In genomic region chr8:116243493-116243892, GRCm38 (mm10) we compare ENCODE assay signal across 21 mouse cellular contexts.
DNase-seq lines count a peak whose midpoint lies in the region; ATAC-seq and TF ChIP-seq lines count a peak whose summit lies in the region.
"Had no signal": no experiment of that assay in that cellular context is flagged by ENCODE, and none has a peak within 500 bp of the region (broad histone marks: within the 10 kb centered on the region; RNA-seq: fewer than 3 reads in every experiment).

No protein-coding gene starts in this region.

- peak; percentile 20 for DNase-seq in hindbrain, embryonic 11.5 days (ENCODE audit: low spot score)
- DNase-seq in hindbrain, embryonic 14.5 days (ENCODE audit: low spot score), result no peak
- DNase-seq in midbrain, postnatal 0 days (ENCODE audit: low spot score), result peak; percentile 4
- no peak for DNase-seq in midbrain, embryonic 10.5 days (ENCODE audit: low spot score)
- no peak for DNase-seq in limb, embryonic 10.5 days (ENCODE audit: low spot score)
- peak; percentile 14 for DNase-seq in retina, postnatal 1 day
- no peak for DNase-seq in lung, postnatal 0 days (ENCODE audit: low spot score)
- DNase-seq: adrenal gland, postnatal 25 days; cerebellum, adult 11 months; cerebellum, adult 9-11 months; gastrocnemius, postnatal 36 days; kidney, adult 9 months; layer of hippocampus, adult 9-11 months; lung, postnatal 4 days; right cerebral cortex, postnatal 4 days; thymus, postnatal 25 days had no signal

- 0 out of 2 replicates have a peak overlapping the region, but pooled peaks have one; percentile 6 for H3K27ac ChIP-seq in hindbrain, embryonic 11.5 days (ENCODE audit: low read depth, low read length)
- no peak overlapping the region for H3K27ac ChIP-seq in hindbrain, embryonic 14.5 days
- H3K27ac ChIP-seq in midbrain, postnatal 0 days (ENCODE audit: low read depth, low read length), result no peak overlapping the region
- no peak overlapping the region for H3K27ac ChIP-seq in midbrain, embryonic 10.5 days (replicated peaks)
- peak overlapping the region; percentile 56 for H3K27ac ChIP-seq in limb, embryonic 10.5 days
- no peak overlapping the region for H3K27ac ChIP-seq in lung, postnatal 0 days (ENCODE audit: low read length)
- H3K27ac ChIP-seq: limb, embryonic 15.5 days; liver, embryonic 14.5 days; lung, embryonic 15.5 days had no signal

- ATAC-seq in hindbrain, embryonic 11.5 days (ENCODE audit: low FRiP score), result 0 out of 2 replicates have a peak, but pooled peaks have one; percentile 49
- no peak; the same call in 1 of the 2 replicates for ATAC-seq in hindbrain, embryonic 14.5 days (ENCODE audit: low FRiP score)
- ATAC-seq in midbrain, postnatal 0 days (ENCODE audit: low FRiP score), result no peak
- ATAC-seq in lung, postnatal 0 days, result no peak
- ATAC-seq: intestine, embryonic 16.5 days had no signal

- H3K4me3 ChIP-seq in hindbrain, embryonic 11.5 days (ENCODE audit: low read depth, low read length), result no peak overlapping the region
- no peak overlapping the region for H3K4me3 ChIP-seq in hindbrain, embryonic 14.5 days (replicated peaks; ENCODE audit: low read length)
- H3K4me3 ChIP-seq in midbrain, postnatal 0 days (ENCODE audit: low read depth, low read length), result no peak overlapping the region
- H3K4me3 ChIP-seq in midbrain, embryonic 10.5 days, result no peak overlapping the region
- H3K4me3 ChIP-seq in limb, embryonic 10.5 days, result no peak overlapping the region
- H3K4me3 ChIP-seq in lung, postnatal 0 days (ENCODE audit: low read depth, low read length), result no peak overlapping the region
- H3K4me3 ChIP-seq: limb, embryonic 15.5 days; lung, embryonic 15.5 days had no signal

- no peaks in the 10 kb centered on the region for H3K4me1 ChIP-seq in hindbrain, embryonic 11.5 days (replicated peaks; ENCODE audit: control insufficient read depth, insufficient read depth, low read length)
- peaks cover 19% of the 10 kb centered on the region for H3K4me1 ChIP-seq in hindbrain, embryonic 14.5 days (replicated peaks; ENCODE audit: control insufficient read depth, insufficient read depth, low read length)
- H3K4me1 ChIP-seq in midbrain, postnatal 0 days (ENCODE audit: insufficient read depth, low read length), result no peaks in the 10 kb centered on the region
- peaks cover 11% of the 10 kb centered on the region; the same call in 1 of the 2 replicates for H3K4me1 ChIP-seq in midbrain, embryonic 10.5 days
- peaks cover 53% of the 10 kb centered on the region for H3K4me1 ChIP-seq in limb, embryonic 10.5 days
- no peaks in the 10 kb centered on the region; the same call in 1 of the 2 replicates for H3K4me1 ChIP-seq in lung, postnatal 0 days (ENCODE audit: insufficient read depth, low read depth, low read length)

- H3K36me3 ChIP-seq in hindbrain, embryonic 11.5 days (ENCODE audit: control insufficient read depth, insufficient read depth, low read length), result no peaks in the 10 kb centered on the region
- no peaks in the 10 kb centered on the region for H3K36me3 ChIP-seq in hindbrain, embryonic 14.5 days (replicated peaks; ENCODE audit: control insufficient read depth, insufficient read depth)
- H3K36me3 ChIP-seq in midbrain, postnatal 0 days (ENCODE audit: insufficient read depth, low read length), result no peaks in the 10 kb centered on the region
- no peaks in the 10 kb centered on the region for H3K36me3 ChIP-seq in midbrain, embryonic 10.5 days
- H3K36me3 ChIP-seq in limb, embryonic 10.5 days, result no peaks in the 10 kb centered on the region
- H3K36me3 ChIP-seq in lung, postnatal 0 days (ENCODE audit: insufficient read depth, low read length), result no peaks in the 10 kb centered on the region
- H3K36me3 ChIP-seq: limb, embryonic 15.5 days; lung, embryonic 15.5 days had no signal

- H3K27me3 ChIP-seq in hindbrain, embryonic 11.5 days (ENCODE audit: control insufficient read depth, insufficient read depth, low read length), result no peaks in the 10 kb centered on the region
- H3K27me3 ChIP-seq in hindbrain, embryonic 14.5 days (ENCODE audit: control insufficient read depth, insufficient read depth, low read length), result no peaks in the 10 kb centered on the region
- no peaks in the 10 kb centered on the region for H3K27me3 ChIP-seq in midbrain, postnatal 0 days (ENCODE audit: insufficient read depth, low read length)
- H3K27me3 ChIP-seq in midbrain, embryonic 10.5 days (ENCODE audit: low read depth, poor library complexity, severe bottlenecking), result peaks cover 9% of the 10 kb centered on the region
- H3K27me3 ChIP-seq in limb, embryonic 10.5 days (ENCODE audit: low read depth, poor library complexity, severe bottlenecking), result peaks cover 5% of the 10 kb centered on the region; the same call in 1 of the 2 replicates
- H3K27me3 ChIP-seq in lung, postnatal 0 days (replicated peaks; ENCODE audit: insufficient read depth, low read length), result no peaks in the 10 kb centered on the region
- H3K27me3 ChIP-seq: lung, embryonic 15.5 days had no signal

- WGBS in hindbrain, embryonic 11.5 days, result 61% methylated on average over 8 of the region's 8 CpGs
- WGBS in hindbrain, embryonic 14.5 days, result 44% methylated on average over 8 of the region's 8 CpGs
- 63% methylated on average over 8 of the region's 8 CpGs for WGBS in midbrain, postnatal 0 days
- 75% methylated on average over 8 of the region's 8 CpGs for WGBS in midbrain, embryonic 10.5 days
- WGBS in limb, embryonic 10.5 days, result 28% methylated on average over 8 of the region's 8 CpGs
- 57% methylated on average over 8 of the region's 8 CpGs for WGBS in lung, postnatal 0 days

- no peak for TF ChIP-seq CTCF in midbrain, postnatal 0 days (IDR thresholded peaks at IDR 0.05)
- no peak for TF ChIP-seq CTCF in lung, postnatal 0 days (IDR thresholded peaks at IDR 0.05)

- no peak overlapping the region for H3K4me2 ChIP-seq in hindbrain, embryonic 11.5 days (replicated peaks; ENCODE audit: low read depth, low read length)
- H3K4me2 ChIP-seq in hindbrain, embryonic 14.5 days (replicated peaks), result no peak overlapping the region
- no peak overlapping the region for H3K4me2 ChIP-seq in midbrain, postnatal 0 days (ENCODE audit: low read depth, low read length, poor library complexity, severe bottlenecking)
- H3K4me2 ChIP-seq in lung, postnatal 0 days (replicated peaks; ENCODE audit: low read depth, low read length), result no peak overlapping the region
- H3K4me2 ChIP-seq: limb, embryonic 15.5 days; lung, embryonic 15.5 days; midbrain, embryonic 11.5 days had no signal

- no peak overlapping the region for H3K9ac ChIP-seq in hindbrain, embryonic 11.5 days (ENCODE audit: low read depth, low read length)
- H3K9ac ChIP-seq in hindbrain, embryonic 14.5 days, result no peak overlapping the region
- no peak overlapping the region for H3K9ac ChIP-seq in midbrain, postnatal 0 days (replicated peaks; ENCODE audit: low read length, poor library complexity, severe bottlenecking)
- no peak overlapping the region for H3K9ac ChIP-seq in lung, postnatal 0 days (replicated peaks; ENCODE audit: low read depth)
- H3K9ac ChIP-seq: limb, embryonic 15.5 days; liver, embryonic 14.5 days; lung, embryonic 15.5 days had no signal

- no peak for TF ChIP-seq EP300 in lung, postnatal 0 days (IDR thresholded peaks at IDR 0.05)

- H3K9me3 ChIP-seq in hindbrain, embryonic 11.5 days (ENCODE audit: control insufficient read depth, low read length), result no peaks in the 10 kb centered on the region
- H3K9me3 ChIP-seq in hindbrain, embryonic 14.5 days (ENCODE audit: control insufficient read depth, low read length), result no peaks in the 10 kb centered on the region
- H3K9me3 ChIP-seq in midbrain, postnatal 0 days (ENCODE audit: low read length), result no peaks in the 10 kb centered on the region
- H3K9me3 ChIP-seq in midbrain, embryonic 10.5 days (replicated peaks), result no peaks in the 10 kb centered on the region
- H3K9me3 ChIP-seq in limb, embryonic 10.5 days (replicated peaks), result no peaks in the 10 kb centered on the region
- no peaks in the 10 kb centered on the region for H3K9me3 ChIP-seq in lung, postnatal 0 days (ENCODE audit: low read length)
- H3K9me3 ChIP-seq: limb, embryonic 15.5 days; lung, embryonic 15.5 days had no signal

Comparison
In these comparisons a context has a peak if more than half of its experiments do, and no peak if none do; other contexts are left out.
1. DNase-seq: peak in hindbrain, embryonic 11.5 days (single experiment), midbrain, postnatal 0 days (single experiment) and retina, postnatal 1 day (single experiment); none in hindbrain, embryonic 14.5 days (single experiment), midbrain, embryonic 10.5 days (single experiment), limb, embryonic 10.5 days (single experiment) and lung, postnatal 0 days (single experiment).
2. H3K27ac ChIP-seq: peak in hindbrain, embryonic 11.5 days (single experiment) and limb, embryonic 10.5 days (single experiment); none in hindbrain, embryonic 14.5 days (single experiment), midbrain, postnatal 0 days (single experiment), midbrain, embryonic 10.5 days (single experiment) and lung, postnatal 0 days (single experiment).